Mouse (Mus musculus) left cerebral cortex, adult 11 months (tissue): ENCODE data around the gene Gm30302.
"Not testable (repeated sequence)": the region's sequence is repeated elsewhere in the genome, so short reads cannot be mapped to it uniquely, and the experiment has no call there.

Source experiments
- DNase-seq: peaks from one replicate; pipeline ENCODE4 v3.0.0; 2022; ENCODE audit warnings: low spot score

The Gm30302 gene

GRCm38 (mm10) chr13:49798901-49799300, at the start of gene Gm30302:
TSS of gene Gm30302 (minus strand) at chr13:49799001.
- DNase-seq: no peak

GRCm38 (mm10) chr13:49846751-49847150, 48.0 kb upstream of the Gm30302 start:
- no peak for DNase-seq

- no peak for DNase-seq
These were observed 47.3 kb upstream of the Gm30302 start for GRCm38 (mm10) chr13:49846141-49846540.

GRCm38 (mm10) chr13:49845663-49846062, 46.9 kb upstream of the Gm30302 start:
- DNase-seq: no peak

GRCm38 (mm10) chr13:49844071-49844470, 45.3 kb upstream of the Gm30302 start:
- no peak for DNase-seq

GRCm38 (mm10) chr13:49841186-49841585, 42.4 kb upstream of the Gm30302 start:
- DNase-seq: no peak

- DNase-seq: no peak
These were observed 31.6 kb upstream of the Gm30302 start for GRCm38 (mm10) chr13:49830355-49830754.

GRCm38 (mm10) chr13:49825300-49825699, 26.5 kb upstream of the Gm30302 start:
- no peak for DNase-seq

GRCm38 (mm10) chr13:49814958-49815357, 16.2 kb upstream of the Gm30302 start:
- no peak for DNase-seq

- DNase-seq: no peak
These were observed 15.6 kb upstream of the Gm30302 start for GRCm38 (mm10) chr13:49814420-49814819.

GRCm38 (mm10) chr13:49807146-49807545, 8.3 kb upstream of the Gm30302 start:
- no peak for DNase-seq

- no peak for DNase-seq
These were observed 10.0 kb downstream of the Gm30302 start for GRCm38 (mm10) chr13:49788563-49789393.

GRCm38 (mm10) chr13:49783899-49784298, 14.9 kb downstream of the Gm30302 start:
- no peak for DNase-seq

GRCm38 (mm10) chr13:49771536-49771935, 27.3 kb downstream of the Gm30302 start:
- not testable (repeated sequence) for DNase-seq

GRCm38 (mm10) chr13:49769111-49769510, 29.7 kb downstream of the Gm30302 start:
- DNase-seq: no peak

- DNase-seq: no peak
These were observed 30.8 kb downstream of the Gm30302 start for GRCm38 (mm10) chr13:49768048-49768447.

- no peak for DNase-seq
These were observed 32.5 kb downstream of the Gm30302 start for GRCm38 (mm10) chr13:49766269-49766668.

GRCm38 (mm10) chr13:49765306-49765705, 33.5 kb downstream of the Gm30302 start:
- DNase-seq: no peak

- DNase-seq: no peak
These were observed 36.6 kb downstream of the Gm30302 start for GRCm38 (mm10) chr13:49762208-49762607.

- no peak for DNase-seq
These were observed 38.1 kb downstream of the Gm30302 start for GRCm38 (mm10) chr13:49760675-49761074.

GRCm38 (mm10) chr13:49757966-49758365, 40.8 kb downstream of the Gm30302 start:
- no peak for DNase-seq

GRCm38 (mm10) chr13:49756591-49756990, 42.2 kb downstream of the Gm30302 start:
- no peak for DNase-seq

GRCm38 (mm10) chr13:49741285-49742040, 57.3 kb downstream of the Gm30302 start:
- DNase-seq: no peak
